Mouse (Mus musculus): ENCODE measurements around the gene Rab25.

DNA sequence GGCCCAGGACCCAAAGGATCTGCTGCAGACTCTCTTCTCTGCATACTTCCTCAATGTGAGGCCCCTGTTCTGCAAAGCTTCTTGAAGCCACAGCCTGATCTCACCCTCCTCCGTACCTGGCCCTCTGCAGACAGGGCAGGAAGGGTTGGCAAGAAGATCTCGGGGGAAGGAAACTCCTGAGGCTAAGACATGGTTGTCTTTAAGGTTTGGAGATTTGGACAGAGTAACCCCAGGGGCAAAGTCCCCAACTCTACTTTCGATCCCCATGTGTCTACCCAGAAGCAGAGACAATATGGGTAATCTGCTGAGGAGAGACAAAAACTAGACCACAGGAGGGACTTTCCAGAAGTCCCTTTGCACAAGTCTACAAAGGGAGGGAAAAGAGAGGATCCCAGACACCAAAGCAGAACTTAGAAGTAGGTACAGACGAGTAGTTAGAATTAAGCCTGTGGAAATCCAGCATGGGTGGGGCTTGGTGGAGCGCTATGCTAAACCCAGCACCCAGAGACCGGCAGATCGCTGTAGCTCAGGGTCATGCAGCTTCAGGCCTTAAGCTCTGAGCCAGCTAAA is 34.5 kb downstream of the Rab25 start:
- no peak for TF ChIP-seq TAL1 (conservative IDR thresholded peaks at IDR 0.05; ENCODE audit: low read depth, low read length)
- no peak for TF ChIP-seq CTCF (IDR thresholded peaks at IDR 0.05; ENCODE audit: low read depth, low read length)
